Mouse (Mus musculus) C2C12 (cell line): Measurements from ENCODE around the gene Mthfsd. TPM values are rescaled to one million over a fixed set of nuclear protein-coding genes. Genes with fewer than 3 reads are reported as not detected.
A peak's percentile ranks its signal among the peaks of the same experiment; 100 is the strongest.

Experiments
- H3K27me3 ChIP-seq: one replicate; pipeline ENCODE4 v1.6.1; 2011; ENCODE audit not compliant: control insufficient read depth, insufficient read depth, insufficient read length
- H3K36me3 ChIP-seq: one replicate; pipeline ENCODE4 v1.6.1; 2011; ENCODE audit not compliant: control insufficient read depth, insufficient read depth
- H3K4me3 ChIP-seq: one replicate; pipeline ENCODE4 v1.5.1; 2011; ENCODE audit warnings: mild to moderate bottlenecking, control low read depth; ENCODE audit not compliant: poor library complexity, insufficient read depth, severe bottlenecking
- H3K79me2 ChIP-seq: one replicate; pipeline ENCODE4 v1.6.1; 2011; ENCODE audit not compliant: control insufficient read depth, insufficient read depth
- H3K79me3 ChIP-seq: one replicate; pipeline ENCODE4 v1.6.1; 2011; ENCODE audit warnings: low read depth, control low read depth
- H3ac ChIP-seq: one replicate; pipeline ENCODE3; 2011; ENCODE audit warnings: low read depth; ENCODE audit not compliant: control insufficient read depth, insufficient read length
- CEBPB ChIP-seq: IDR thresholded peaks from one replicate; pipeline ENCODE4 v1.6.1; 2011; ENCODE audit warnings: low read depth, mild to moderate bottlenecking, control low read depth, moderate library complexity
- CTCF ChIP-seq: IDR thresholded peaks from one replicate; pipeline ENCODE4 v1.5.1; 2011; ENCODE audit not compliant: control insufficient read depth, insufficient read depth, insufficient read length
- FOSL1 ChIP-seq: IDR thresholded peaks from one replicate; pipeline ENCODE4 v1.8.0; 2011; ENCODE audit warnings: mild to moderate bottlenecking, low read length; ENCODE audit not compliant: poor library complexity, insufficient read depth, severe bottlenecking
- MAX ChIP-seq: IDR thresholded peaks from one replicate; pipeline ENCODE4 v1.6.1; 2011; ENCODE audit warnings: mild to moderate bottlenecking, control low read depth
- MYOG ChIP-seq: IDR thresholded peaks from one replicate; pipeline ENCODE4 v1.6.1; 2011; ENCODE audit not compliant: control insufficient read depth, insufficient read length; ENCODE audit errors: extremely low read depth
- USF1 ChIP-seq: IDR thresholded peaks from one replicate; pipeline ENCODE4 v1.6.1; 2011; ENCODE audit warnings: low read depth, mild to moderate bottlenecking, control low read depth, moderate library complexity
- polyA plus RNA-seq: library from polyadenylated mRNA; unstranded; fragments of >200 nt; fragmentation: generic; extraction: Trizol; gene quantifications from one replicate; pipeline ENCODE4 v1.2.1, GENCODE M21; 2012; ENCODE audit warnings: missing spikeins

Gene Mthfsd
- polyA plus RNA-seq, 1 experiment, result 22.7 TPM

- peaks cover 47% of the 10 kb centered on the region for H3K79me3 ChIP-seq
- H3K27me3 ChIP-seq, result no peaks in the 10 kb centered on the region
- H3K79me2 ChIP-seq, result peaks cover 80% of the 10 kb centered on the region
- no peak for TF ChIP-seq FOSL1
- TF ChIP-seq CEBPB, result no peak
- TF ChIP-seq MAX, result no peak
- TF ChIP-seq CTCF, result no peak
- TF ChIP-seq USF1, result no peak
- TF ChIP-seq MYOG, result no peak
- H3ac ChIP-seq, result peak overlapping the region; percentile 64
- H3K4me3 ChIP-seq, result peak overlapping the region; percentile 68
- H3K36me3 ChIP-seq, result peaks cover 21% of the 10 kb centered on the region
Observed at GRCm38 (mm10) chr8:121119635-121120455, 11.7 kb upstream of the Mthfsd start.

- Histone ChIP-seq H3K4me3 (peak overlapping the region; percentile 68), H3K79me3 (peaks cover 47% of the 10 kb centered on the region), H3K79me2 (peaks cover 78% of the 10 kb centered on the region), H3K27me3 (no peaks in the 10 kb centered on the region), H3ac (peak overlapping the region; percentile 61), H3K36me3 (peaks cover 21% of the 10 kb centered on the region)
- TF ChIP-seq USF1, result no peak
- TF ChIP-seq CEBPB, result no peak
- no peak for TF ChIP-seq MAX
- TF ChIP-seq CTCF, result no peak
- no peak for TF ChIP-seq FOSL1
Observed at GRCm38 (mm10) chr8:121118634-121119420, 10.6 kb upstream of the Mthfsd start.

GRCm38 (mm10) chr8:121117906-121118305 is 9.7 kb upstream of the Mthfsd start:
- H3K27me3 ChIP-seq, result no peaks in the 10 kb centered on the region
- TF ChIP-seq USF1, result no peak
- no peak for TF ChIP-seq FOSL1
- no peak for TF ChIP-seq CTCF
- H3K79me2 ChIP-seq, result peaks cover 68% of the 10 kb centered on the region
- peak overlapping the region; percentile 80 for H3ac ChIP-seq
- peaks cover 18% of the 10 kb centered on the region for H3K36me3 ChIP-seq
- peaks cover 47% of the 10 kb centered on the region for H3K79me3 ChIP-seq
- peak overlapping the region; percentile 68 for H3K4me3 ChIP-seq

- peak overlapping the region; percentile 68 for H3K4me3 ChIP-seq
- H3K27me3 ChIP-seq, result no peaks in the 10 kb centered on the region
- H3K36me3 ChIP-seq, result peaks cover 12% of the 10 kb centered on the region
- peak overlapping the region; percentile 80 for H3ac ChIP-seq
- H3K79me2 ChIP-seq, result peaks cover 62% of the 10 kb centered on the region
- TF ChIP-seq MYOG, result no peak
- peak; percentile 51 for TF ChIP-seq MAX
- peak; percentile 92 for TF ChIP-seq CTCF
- peaks cover 47% of the 10 kb centered on the region for H3K79me3 ChIP-seq
Observed at GRCm38 (mm10) chr8:121117186-121117651, 9.0 kb upstream of the Mthfsd start.

GRCm38 (mm10) chr8:121116591-121117185 is 8.5 kb upstream of the Mthfsd start:
- Histone ChIP-seq H3K79me2 (peaks cover 56% of the 10 kb centered on the region), H3ac (peak overlapping the region; percentile 80), H3K79me3 (peaks cover 43% of the 10 kb centered on the region), H3K27me3 (no peaks in the 10 kb centered on the region), H3K36me3 (peaks cover 8% of the 10 kb centered on the region), H3K4me3 (peak overlapping the region; percentile 68)
- TF ChIP-seq MAX (no peak), CTCF (peak; percentile 33)

GRCm38 (mm10) chr8:121115948-121116347 is 7.8 kb upstream of the Mthfsd start, which contains the start of gene Foxc2:
Foxc2 (plus strand) TSS chr8:121116171.
- Histone ChIP-seq H3K79me3 (peaks cover 35% of the 10 kb centered on the region), H3K36me3 (peaks cover under 1% of the 10 kb centered on the region), H3ac (peak within 1 kb of the TSS; percentile 80), H3K4me3 (peak within 1 kb of the TSS; percentile 68), H3K79me2 (peaks cover 49% of the 10 kb centered on the region), H3K27me3 (no peaks in the 10 kb centered on the region)
- TF ChIP-seq CTCF, result no peak
- no peak for TF ChIP-seq MYOG
- no peak for TF ChIP-seq USF1
